Mouse (Mus musculus) T-cell, adult 2 months (primary cell): Measurements from ENCODE around the gene B3galt4.
A peak's percentile ranks its signal among the peaks of the same experiment; 100 is the strongest.

ENCODE experiments used
- DNase-seq: peaks from one replicate; pipeline ENCODE4 v3.0.0; 2022; ENCODE audit warnings: low spot score

The B3galt4 gene

GRCm38 (mm10) chr17:33943454-33943853 is 7.8 kb downstream of the B3galt4 start:
- no peak for DNase-seq

DNA sequence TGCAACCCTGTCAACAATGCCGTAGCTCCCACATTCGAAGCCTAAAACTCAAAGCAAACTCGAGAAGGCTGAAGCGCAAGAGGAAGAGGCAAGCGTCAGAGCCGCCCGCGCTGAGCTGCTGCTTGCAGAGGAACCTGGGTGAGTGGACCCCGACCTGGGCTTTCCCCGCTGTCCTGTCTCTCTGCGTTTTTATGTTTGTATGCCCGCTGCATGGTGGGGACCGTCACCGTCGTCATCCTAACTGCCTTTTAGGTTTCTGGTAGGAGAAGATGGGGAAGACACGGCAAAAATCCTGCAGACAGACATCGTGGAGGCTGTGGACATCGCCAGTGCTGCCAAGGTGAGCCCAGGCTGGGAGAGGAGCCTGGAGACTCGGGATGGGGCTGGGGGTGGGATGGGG is 9.9 kb downstream of the B3galt4 start:
- DNase-seq = no peak

DNA sequence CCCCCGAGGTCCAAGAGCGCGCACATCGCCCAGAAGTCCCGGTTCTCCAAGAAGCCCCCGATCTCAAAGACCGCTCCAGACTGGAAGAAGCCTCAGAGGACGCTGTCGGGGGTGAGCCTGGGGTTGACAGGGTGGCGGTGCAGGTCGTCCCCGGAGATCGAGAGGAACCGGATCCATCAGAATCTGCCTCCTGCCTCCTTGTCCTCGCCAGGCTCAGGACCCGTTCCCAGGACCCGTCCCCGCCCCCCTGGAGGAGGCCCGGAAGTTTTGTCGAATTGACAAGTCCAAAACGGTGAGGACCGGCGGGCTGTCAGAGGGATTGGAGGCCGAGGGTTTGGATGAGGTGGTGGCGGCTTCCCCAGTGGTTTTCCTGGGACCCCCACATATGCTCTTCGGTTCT is 10.3 kb downstream of the B3galt4 start:
- no peak for DNase-seq

GRCm38 (mm10) chr17:33940206-33940805 is 11.0 kb downstream of the B3galt4 start, which contains the start of the genes Pfdn6 and Wdr46:
Gene Pfdn6, minus strand, starts transcription at chr17:33940343.
Gene Wdr46, plus strand, starts transcription at chr17:33940660.
- DNase-seq = peak; percentile 84

DNA sequence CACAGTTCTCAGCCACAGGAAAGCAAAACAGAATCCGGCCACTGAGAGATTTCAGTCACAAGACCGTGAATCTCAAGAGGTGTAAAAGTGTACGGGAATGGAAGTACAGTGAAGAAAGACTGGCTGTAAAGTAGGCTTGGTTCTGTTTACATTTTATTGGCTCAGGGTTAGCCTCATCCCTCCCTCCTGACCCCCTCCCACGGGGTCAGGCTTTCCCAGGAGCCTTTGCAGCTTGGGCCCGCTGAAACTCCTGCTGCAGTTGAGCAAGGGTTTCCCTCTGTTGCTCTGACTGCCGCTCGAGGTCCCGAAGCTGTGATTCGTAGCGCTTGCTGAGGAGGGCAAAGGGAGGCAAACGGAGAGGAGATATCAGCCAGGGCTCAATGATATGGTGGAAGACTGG is 12.5 kb downstream of the B3galt4 start:
- DNase-seq = no peak

DNA sequence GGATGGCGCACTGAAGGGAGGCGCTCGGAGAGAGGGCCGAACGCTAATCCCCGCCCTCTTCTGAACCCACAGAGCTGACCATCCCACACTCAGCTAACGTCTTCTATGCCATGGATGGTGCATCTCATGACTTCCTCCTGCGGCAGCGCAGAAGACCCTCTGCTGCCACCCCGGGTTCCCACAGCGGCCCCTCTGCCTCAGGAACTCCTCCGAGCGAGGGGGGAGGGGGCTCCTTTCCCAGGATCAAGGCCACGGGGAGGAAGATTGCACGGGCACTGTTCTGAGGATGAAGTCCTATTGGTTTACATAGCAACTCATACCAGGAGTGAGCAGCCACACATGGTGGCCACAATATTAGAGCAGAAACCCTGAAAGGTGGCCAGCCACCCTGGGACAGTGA is 14.3 kb downstream of the B3galt4 start:
- DNase-seq = no peak

DNA sequence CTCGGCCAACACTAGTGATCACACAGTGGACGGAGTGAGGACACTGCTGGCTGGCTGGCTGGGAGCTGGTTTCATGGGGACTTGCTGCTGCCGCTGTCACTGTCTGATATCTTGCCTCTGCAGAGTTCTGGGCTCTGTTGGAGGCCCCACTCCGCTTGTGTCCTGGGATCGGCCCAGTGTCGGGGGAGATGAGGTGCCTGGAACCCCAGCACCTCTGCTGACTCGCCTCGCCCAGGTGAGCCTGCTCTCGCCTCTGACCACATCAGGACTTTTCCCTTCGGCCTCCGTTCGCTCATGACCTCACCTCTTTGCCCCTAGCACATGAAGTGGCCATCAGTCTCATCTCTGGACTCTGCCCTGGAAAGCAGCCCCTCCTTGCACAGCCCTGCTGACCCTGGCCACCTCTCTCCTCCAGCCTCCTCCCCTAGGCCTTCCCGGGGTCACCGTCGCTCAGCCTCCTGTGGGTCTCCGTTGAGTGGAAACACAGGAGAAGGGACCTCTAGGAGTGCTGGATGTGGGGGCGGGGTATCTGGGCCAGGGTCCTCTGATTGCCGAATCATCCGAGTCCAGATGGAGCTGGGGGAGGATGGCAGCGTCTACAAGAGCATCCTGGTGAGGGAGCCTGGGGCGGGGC is 15.7 kb downstream of the B3galt4 start:
- no peak for DNase-seq

GRCm38 (mm10) chr17:33932970-33933369 is 18.3 kb downstream of the B3galt4 start:
- DNase-seq = no peak

GRCm38 (mm10) chr17:33932448-33932847 is 18.8 kb downstream of the B3galt4 start:
- no peak for DNase-seq

- no peak for DNase-seq
Measured at GRCm38 (mm10) chr17:33931947-33932346, 19.3 kb downstream of the B3galt4 start.

- DNase-seq = peak; percentile 46
Measured at GRCm38 (mm10) chr17:33931159-33931866, 20.0 kb downstream of the B3galt4 start.

DNA sequence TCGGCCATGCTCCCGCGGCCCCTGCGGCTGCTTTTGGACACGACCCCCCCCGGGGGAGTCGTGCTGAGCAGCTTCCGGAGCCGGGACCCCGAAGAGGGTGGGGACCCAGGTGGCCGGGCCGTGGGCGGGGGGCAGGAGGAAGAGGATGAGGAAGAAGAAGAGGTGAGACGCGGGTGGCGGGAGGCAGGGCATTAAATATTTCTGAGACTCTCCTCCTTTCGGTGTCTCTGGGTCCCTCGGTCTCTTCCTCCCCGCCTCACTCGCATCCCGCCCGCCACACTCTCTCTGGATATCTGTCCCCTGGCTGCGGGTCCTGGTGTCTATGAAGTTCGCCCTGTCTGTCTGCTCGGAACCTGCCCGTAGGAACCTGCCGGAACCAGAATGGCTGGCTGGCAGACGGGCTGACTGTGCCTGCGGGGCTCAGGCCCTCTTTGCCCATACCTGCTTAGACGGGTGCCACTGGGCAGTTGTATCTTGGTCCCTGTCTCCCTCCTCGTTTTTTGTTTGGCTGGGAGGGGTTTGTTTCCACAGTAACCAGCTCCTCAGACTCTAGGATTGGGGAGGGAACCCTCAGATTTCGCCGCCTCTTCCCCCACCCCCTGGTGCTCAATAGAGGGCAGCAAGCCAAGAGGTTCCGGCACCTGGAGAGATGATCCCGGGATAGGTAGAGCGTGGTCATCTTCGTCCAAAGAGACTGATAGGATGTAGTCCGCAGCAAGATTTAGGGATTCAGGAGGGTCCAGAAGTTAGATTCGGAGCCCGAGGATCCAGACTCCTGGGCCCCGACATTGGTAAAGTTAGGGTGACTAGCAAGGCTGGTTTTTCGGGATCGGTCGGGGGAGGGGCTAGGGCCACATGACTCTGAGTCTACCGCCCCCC is 20.8 kb downstream of the B3galt4 start:
- peak; percentile 57 for DNase-seq

DNA sequence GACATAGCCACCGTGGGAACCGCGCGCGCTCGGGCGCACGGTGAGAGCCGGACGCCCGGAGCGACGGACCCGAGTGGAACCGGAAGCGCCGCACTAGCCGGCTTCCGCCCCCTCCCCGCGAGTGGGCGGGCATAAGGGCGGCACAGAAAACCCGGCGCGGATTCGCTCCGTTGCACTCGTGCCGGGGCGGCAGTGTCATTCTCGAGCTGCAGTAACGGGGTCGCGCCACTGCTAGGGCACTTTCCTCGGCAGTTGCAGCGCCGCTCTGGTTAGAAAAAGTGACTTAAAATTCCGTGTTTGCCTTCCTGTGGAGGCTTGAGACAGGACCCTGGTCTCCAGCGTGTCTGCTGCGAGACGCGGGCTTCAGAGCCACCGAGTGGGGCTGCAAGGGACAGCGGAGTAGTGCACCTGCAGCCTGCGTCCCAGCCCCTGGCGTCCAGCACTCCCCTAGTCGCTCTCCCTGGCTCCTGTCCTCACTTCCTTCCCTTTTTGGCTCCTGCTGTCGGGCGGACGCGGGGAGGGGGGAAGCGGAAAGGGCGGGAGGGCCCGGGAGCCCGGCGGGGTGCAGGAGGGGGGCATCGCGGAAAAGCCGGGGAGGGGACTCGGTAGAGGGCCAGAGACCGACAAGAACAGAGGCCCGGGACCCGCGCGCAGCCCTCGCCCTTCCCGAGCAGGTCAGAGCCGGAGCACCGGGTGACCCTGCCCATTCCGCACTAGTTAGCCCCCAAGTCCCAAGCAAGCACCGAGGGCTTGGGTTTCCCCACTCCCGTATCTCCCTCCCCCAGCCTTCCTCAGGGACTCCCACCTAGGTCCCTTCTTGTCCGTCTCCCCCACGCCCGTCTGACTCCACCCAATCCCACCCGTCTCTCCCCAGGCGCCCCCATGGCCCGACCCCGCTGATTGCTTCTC is 21.7 kb downstream of the B3galt4 start, which contains the start of gene Rgl2:
TSS of gene Rgl2 (plus strand) at position 173 of the 909 bp plus-strand sequence.
- peak; percentile 94 for DNase-seq

GRCm38 (mm10) chr17:33928251-33928947 is 22.9 kb downstream of the B3galt4 start:
- no peak for DNase-seq

GRCm38 (mm10) chr17:33926207-33926932 is 24.9 kb downstream of the B3galt4 start:
- no peak for DNase-seq

DNA sequence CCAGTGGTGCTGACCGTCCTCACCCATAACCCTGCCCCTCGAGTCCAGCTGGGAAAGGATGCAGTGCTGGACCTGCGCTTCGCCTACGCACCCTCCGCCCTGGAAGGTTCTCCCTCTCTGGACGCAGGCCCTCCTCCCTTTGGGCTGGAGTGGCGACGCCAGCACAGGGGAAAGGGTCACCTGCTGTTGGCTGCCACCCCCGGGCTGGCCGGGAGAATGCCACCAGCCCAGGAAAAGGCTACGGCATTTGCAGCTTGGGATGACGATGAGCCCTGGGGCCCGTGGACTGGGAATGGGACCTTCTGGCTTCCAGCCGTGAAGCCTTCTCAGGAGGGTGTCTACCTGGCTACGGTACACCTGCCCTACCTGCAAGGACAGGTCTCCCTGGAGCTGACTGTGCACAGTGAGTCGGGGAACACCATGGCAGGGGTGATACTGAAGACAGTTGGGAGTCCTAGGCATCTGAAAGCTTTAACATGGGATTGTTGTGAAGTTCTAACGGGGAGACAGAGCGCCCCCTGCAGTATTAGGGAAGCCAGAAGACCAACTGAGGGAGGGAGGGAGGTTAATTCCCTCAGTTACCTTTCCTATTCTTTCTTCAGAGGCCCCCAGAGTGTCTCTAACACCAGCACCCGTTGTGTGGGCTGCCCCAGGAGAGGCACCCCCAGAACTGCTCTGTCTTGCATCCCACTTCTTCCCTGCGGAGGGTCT is 25.7 kb downstream of the B3galt4 start:
- no peak for DNase-seq

DNA sequence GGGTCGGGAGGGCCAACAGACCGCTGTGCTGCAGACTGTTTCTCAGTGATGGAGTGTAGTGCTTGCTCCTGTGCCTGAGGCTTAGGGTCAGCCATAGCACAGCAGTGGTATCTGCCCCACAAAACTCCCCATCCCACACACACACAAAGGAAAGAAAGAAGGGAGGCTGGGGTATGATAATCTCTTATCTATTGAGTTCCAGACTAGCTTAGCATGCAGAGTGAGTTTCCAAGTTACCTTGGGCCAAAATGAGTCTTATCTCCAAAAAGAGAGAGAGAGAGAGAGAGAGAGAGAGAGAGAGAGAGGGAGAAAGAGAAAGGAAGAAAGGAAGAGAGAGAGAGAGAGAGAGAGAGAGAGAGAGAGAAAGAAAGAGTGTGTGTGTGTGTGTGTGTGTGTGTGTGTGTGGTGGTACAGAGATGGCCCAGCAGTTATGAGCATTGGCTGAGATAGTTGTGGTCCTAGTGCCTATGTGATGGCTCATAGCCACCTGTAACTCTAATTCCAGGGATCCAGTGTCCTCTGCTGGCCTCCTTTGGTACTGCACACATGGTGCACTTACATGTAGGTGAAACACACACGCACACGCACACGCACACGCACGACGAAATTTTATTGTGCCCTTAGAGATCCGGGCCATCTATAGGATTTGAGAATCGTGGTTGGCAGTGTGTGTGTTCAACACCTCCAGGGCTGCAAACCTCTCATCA is 26.6 kb downstream of the B3galt4 start:
- DNase-seq = peak; percentile 73

- DNase-seq = no peak
Measured at GRCm38 (mm10) chr17:33921361-33921760, 29.9 kb downstream of the B3galt4 start.
